Mouse (Mus musculus) G1E (cell line): ENCODE measurements around the gene Pbx1.

ENCODE experiments used
- CTCF ChIP-seq: IDR thresholded peaks from 2 replicates; pipeline ENCODE4 v1.5.1; 2012; ENCODE audit warnings: low read depth, low read length, inconsistent platforms, mixed read lengths
- GATA1 ChIP-seq: IDR thresholded peaks from 2 replicates; pipeline ENCODE4 v1.6.1; 2012; ENCODE audit warnings: borderline replicate concordance, low read length, inconsistent platforms, mixed read lengths
- GATA2 ChIP-seq: IDR thresholded peaks from 2 replicates; pipeline ENCODE4 v1.6.1; 2012; ENCODE audit warnings: low read depth, low read length, inconsistent platforms, borderline replicate concordance
- POLR2AphosphoS5 ChIP-seq: IDR thresholded peaks from 2 replicates; pipeline ENCODE4 v1.6.1; 2012; ENCODE audit warnings: low read depth, low read length, inconsistent platforms; ENCODE audit not compliant: insufficient replicate concordance
- TAL1 ChIP-seq: conservative IDR thresholded peaks from 2 replicates; pipeline ENCODE4 v1.6.1; 2012; ENCODE audit warnings: low read depth, low read length, inconsistent platforms, mixed read lengths

DNA sequence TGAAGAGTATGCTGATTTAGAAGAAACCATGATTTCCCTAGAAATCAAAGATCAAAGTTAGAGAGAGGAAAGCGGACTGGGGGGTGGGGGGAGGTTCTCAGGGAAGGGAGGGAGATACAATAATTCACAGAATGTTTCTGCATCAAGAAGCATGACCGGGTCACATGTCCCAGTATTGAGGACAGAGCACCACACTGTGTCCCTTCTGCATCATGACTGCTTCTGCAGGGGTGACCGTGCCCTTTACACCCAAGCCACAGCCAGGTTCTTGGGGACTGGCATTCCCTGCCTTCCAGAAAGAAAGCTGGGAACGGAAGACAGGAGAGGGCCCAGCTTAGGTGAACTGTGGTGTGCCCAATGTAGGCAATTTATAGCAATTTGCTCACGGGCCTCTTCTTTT, 207.9 kb downstream of the Pbx1 start:
- no peak for TF ChIP-seq GATA2
- TF ChIP-seq CTCF: no peak
- no peak for TF ChIP-seq TAL1
- no peak for TF ChIP-seq POLR2AphosphoS5
- TF ChIP-seq GATA1: no peak
